Mouse (Mus musculus) MEL (cell line): ENCODE measurements around the gene Arid5a. TPM values are rescaled to one million over a fixed set of nuclear protein-coding genes. Genes with fewer than 3 reads are reported as not detected.

Source experiments
- DNase-seq: peaks from one replicate; pipeline ENCODE4 v3.0.0; 2011; ENCODE audit warnings: low read depth, low spot score
- H3K27ac ChIP-seq: 2 replicates; pipeline ENCODE4 v1.5.1; 2012; ENCODE audit warnings: low read depth, mild to moderate bottlenecking, control low read depth, low read length, moderate library complexity; ENCODE audit not compliant: control insufficient read depth
- H3K27me3 ChIP-seq, 2 experiments: fragments of 150-350 bp in 1 of 2; sonication (generic) in 1 of 2; 2 replicates each; pipeline ENCODE4 v1.6.1; 2012; ENCODE audit warnings: low read length in 2 of 2, mild to moderate bottlenecking in 2 of 2, improper control_type of control experiment in 1 of 2, moderate library complexity in 1 of 2; ENCODE audit not compliant: insufficient read depth in 2 of 2, control insufficient read depth in 1 of 2
- H3K36me3 ChIP-seq, 2 experiments: 2 replicates each; pipeline ENCODE4 v1.6.1; 2012 to 2014; ENCODE audit warnings: low read length in 2 of 2, improper control_type of control experiment in 1 of 2, inconsistent platforms in 1 of 2, mild to moderate bottlenecking in 1 of 2; ENCODE audit not compliant: insufficient read depth in 2 of 2, control insufficient read depth in 1 of 2
- H3K4me1 ChIP-seq, 2 experiments: fragments of 150-350 bp in 1 of 2; sonication (generic) in 1 of 2; 2 replicates each; pipeline ENCODE4 v1.6.1; 2012; ENCODE audit warnings: low read length in 2 of 2, improper control_type of control experiment in 1 of 2, mild to moderate bottlenecking in 1 of 2; ENCODE audit not compliant: insufficient read depth in 2 of 2, control insufficient read depth in 1 of 2
- H3K4me3 ChIP-seq, 2 experiments: fragments of 150-350 bp in 1 of 2; sonication (generic) in 1 of 2; 2 replicates each; pipeline ENCODE4 v1.5.1; 2012; ENCODE audit warnings: low read depth in 2 of 2, low read length in 2 of 2, mild to moderate bottlenecking in 2 of 2, moderate library complexity in 2 of 2, control low read depth in 1 of 2, improper control_type of control experiment in 1 of 2; ENCODE audit not compliant: control insufficient read depth in 1 of 2, insufficient read depth in 1 of 2
- H3K79me2 ChIP-seq: 2 replicates; pipeline ENCODE4 v1.6.1; 2012; ENCODE audit warnings: mild to moderate bottlenecking, low read length, moderate library complexity; ENCODE audit not compliant: control insufficient read depth, poor library complexity, insufficient read depth
- H3K9ac ChIP-seq: 2 replicates; pipeline ENCODE4 v1.6.1; 2012; ENCODE audit warnings: low read depth, mild to moderate bottlenecking, control low read depth, low read length, moderate library complexity; ENCODE audit not compliant: control insufficient read depth, poor library complexity, severe bottlenecking
- H3K9me3 ChIP-seq: fragments of 150-350 bp; sonication (generic); replicated peaks from 2 replicates; pipeline ENCODE4 v1.6.1; 2012; ENCODE audit warnings: mild to moderate bottlenecking, low read length, improper control_type of control experiment, moderate library complexity; ENCODE audit not compliant: insufficient read depth
- CHD2 ChIP-seq: IDR thresholded peaks from 2 replicates; pipeline ENCODE4 v1.6.1; 2011; ENCODE audit warnings: low read length, improper control_type of control experiment
- CTCF ChIP-seq, 3 experiments: IDR thresholded peaks in 2 of 3; conservative IDR thresholded peaks in 1 of 3; 2 replicates each; pipeline ENCODE4 v1.5.1; 2011 to 2012; ENCODE audit warnings: low read length in 3 of 3, low read depth in 2 of 3, mild to moderate bottlenecking in 2 of 3, improper control_type of control experiment in 1 of 3, inconsistent platforms in 1 of 3, mixed read lengths in 1 of 3, moderate library complexity in 1 of 3; ENCODE audit not compliant: control insufficient read depth in 1 of 3, insufficient read depth in 1 of 3, poor library complexity in 1 of 3, severe bottlenecking in 1 of 3
- E2F4 ChIP-seq: IDR thresholded peaks from 2 replicates; pipeline ENCODE4 v1.6.1; 2011; ENCODE audit warnings: low read depth, low read length, improper control_type of control experiment, borderline replicate concordance
- ELF1 ChIP-seq: IDR thresholded peaks from 2 replicates; pipeline ENCODE4 v1.6.1; 2014; ENCODE audit warnings: low read depth, mild to moderate bottlenecking, inconsistent platforms, low read length, improper control_type of control experiment, moderate library complexity
- EP300 ChIP-seq, 2 experiments: IDR thresholded peaks; 2 replicates each; pipeline ENCODE4 v1.6.1; 2011; ENCODE audit warnings: improper control_type of control experiment in 2 of 2, low read length in 2 of 2, low read depth in 1 of 2, mild to moderate bottlenecking in 1 of 2
- ETS1 ChIP-seq: IDR thresholded peaks from 2 replicates; pipeline ENCODE4 v1.6.1; 2012; ENCODE audit warnings: low read depth, mild to moderate bottlenecking, inconsistent platforms, low read length, improper control_type of control experiment, moderate library complexity
- GABPA ChIP-seq: IDR thresholded peaks from 2 replicates; pipeline ENCODE4 v1.6.1; 2012; ENCODE audit warnings: low read depth, mild to moderate bottlenecking, inconsistent platforms, low read length, improper control_type of control experiment, moderate library complexity
- GATA1 ChIP-seq: IDR thresholded peaks from 2 replicates; pipeline ENCODE4 v1.6.1; 2011; ENCODE audit warnings: low read depth, low read length, improper control_type of control experiment
- HCFC1 ChIP-seq: IDR thresholded peaks from 2 replicates; pipeline ENCODE4 v1.6.1; 2012; ENCODE audit warnings: low read depth, mild to moderate bottlenecking, inconsistent platforms, low read length, improper control_type of control experiment, moderate library complexity
- KAT2A ChIP-seq: conservative IDR thresholded peaks from 2 replicates; pipeline ENCODE4 v1.6.1; 2012; ENCODE audit warnings: low read depth, low read length, improper control_type of control experiment, inconsistent platforms
- MAX ChIP-seq: IDR thresholded peaks from 2 replicates; pipeline ENCODE4 v1.6.1; 2011; ENCODE audit warnings: low read length, improper control_type of control experiment
- MEF2A ChIP-seq: IDR thresholded peaks from 2 replicates; pipeline ENCODE4 v1.6.1; 2014; ENCODE audit warnings: low read depth, mild to moderate bottlenecking, inconsistent platforms, low read length, improper control_type of control experiment; ENCODE audit not compliant: poor library complexity, insufficient replicate concordance, severe bottlenecking; ENCODE audit errors: extremely low read depth
- MYB ChIP-seq: IDR thresholded peaks from 2 replicates; pipeline ENCODE4 v1.6.1; 2011; ENCODE audit warnings: mild to moderate bottlenecking, low read depth, low read length, improper control_type of control experiment
- NELFE ChIP-seq: IDR thresholded peaks from 2 replicates; pipeline ENCODE4 v1.6.1; 2011; ENCODE audit warnings: low read depth, low read length, improper control_type of control experiment
- POLR2A ChIP-seq, 2 experiments: IDR thresholded peaks; 2 replicates each; pipeline ENCODE4 v1.6.1; 2011 to 2012; ENCODE audit warnings: low read length in 2 of 2, mild to moderate bottlenecking in 2 of 2, control low read depth in 1 of 2, improper control_type of control experiment in 1 of 2, low read depth in 1 of 2, moderate library complexity in 1 of 2; ENCODE audit not compliant: control insufficient read depth in 1 of 2, insufficient read depth in 1 of 2, poor library complexity in 1 of 2
- POLR2AphosphoS5 ChIP-seq: IDR thresholded peaks from 2 replicates; pipeline ENCODE4 v1.6.1; 2012; ENCODE audit warnings: low read depth, borderline replicate concordance, mild to moderate bottlenecking, inconsistent platforms, low read length, moderate library complexity, mixed read lengths
- RAD21 ChIP-seq: IDR thresholded peaks from 2 replicates; pipeline ENCODE4 v1.6.1; 2011; ENCODE audit warnings: mild to moderate bottlenecking, low read depth, low read length, improper control_type of control experiment
- SIN3A ChIP-seq: IDR thresholded peaks from 2 replicates; pipeline ENCODE4 v1.6.1; 2012; ENCODE audit warnings: low read length, improper control_type of control experiment, inconsistent platforms
- TAL1 ChIP-seq: IDR thresholded peaks from 2 replicates; pipeline ENCODE4 v1.6.1; 2012; ENCODE audit warnings: mild to moderate bottlenecking, inconsistent platforms, low read length, moderate library complexity, mixed read lengths
- TBP ChIP-seq: IDR thresholded peaks from 2 replicates; pipeline ENCODE4 v1.8.0; 2011; ENCODE audit warnings: low read depth, low read length, improper control_type of control experiment
- TCF12 ChIP-seq: IDR thresholded peaks from 2 replicates; pipeline ENCODE4 v1.6.1; 2014; ENCODE audit warnings: low read depth, mild to moderate bottlenecking, inconsistent platforms, low read length, improper control_type of control experiment, moderate library complexity
- UBTF ChIP-seq: IDR thresholded peaks from 2 replicates; pipeline ENCODE4 v1.6.1; 2012; ENCODE audit warnings: low read depth, mild to moderate bottlenecking, inconsistent platforms, low read length, improper control_type of control experiment, moderate library complexity, borderline replicate concordance; ENCODE audit not compliant: insufficient read depth
- USF1 ChIP-seq: IDR thresholded peaks from 2 replicates; pipeline ENCODE4 v1.6.1; 2014; ENCODE audit warnings: low read depth, mild to moderate bottlenecking, inconsistent platforms, low read length, improper control_type of control experiment, moderate library complexity
- ZC3H11A ChIP-seq: IDR thresholded peaks from 2 replicates; pipeline ENCODE4 v1.6.1; 2012; ENCODE audit warnings: low read depth, mild to moderate bottlenecking, inconsistent platforms, low read length, improper control_type of control experiment
- ZNF384 ChIP-seq: IDR thresholded peaks from 2 replicates; pipeline ENCODE4 v1.6.1; 2012; ENCODE audit warnings: low read depth, mild to moderate bottlenecking, inconsistent platforms, low read length, improper control_type of control experiment
- polyA plus RNA-seq, 2 experiments: library from polyadenylated mRNA; stranded (reverse) in 1 of 2; unstranded in 1 of 2; fragments of >175 nt in 1 of 2; fragments of >200 nt in 1 of 2; gene quantifications; 2 replicates each; pipeline versions ENCODE4 v1.2.1 to v1.2.4; 2012; ENCODE audit warnings: low replicate concordance in 2 of 2, low read depth in 1 of 2; ENCODE audit not compliant: insufficient read length in 2 of 2, insufficient read depth in 1 of 2, missing spikeins in 1 of 2
- total RNA-seq: library from RNA; depleted of rRNA; stranded (reverse); fragments of 300-350 nt; gene quantifications from 2 replicates; pipeline ENCODE4 v1.2.3, GENCODE M21; 2012

The Arid5a gene
- total and polyA plus RNA-seq, 3 experiments, result 4.2 to 9.0 TPM; not detected in 1

- Histone ChIP-seq H3K27me3 (no peaks in the 10 kb centered on the region), H3K9ac (no peak overlapping the region)
- DNase-seq, result no peak
Observed at GRCm38 (mm10) chr1:36308966-36309475, 1.5 kb downstream of the Arid5a start.

GRCm38 (mm10) chr1:36309498-36309901 is 2.0 kb downstream of the Arid5a start:
- no peak overlapping the region for H3K4me3 ChIP-seq
- no peaks in the 10 kb centered on the region; the same call in 1 of the 2 replicates for H3K79me2 ChIP-seq
- H3K4me1 ChIP-seq, result peaks cover 0 to 14% of the 10 kb centered on the region in 2 experiments; a peak in 3 of 4 replicates
- H3K27ac ChIP-seq, result no peak overlapping the region
- DNase-seq, result no peak
- no peak overlapping the region for H3K9ac ChIP-seq
- H3K27me3 ChIP-seq, result no peaks in the 10 kb centered on the region
- H3K9me3 ChIP-seq, result no peaks in the 10 kb centered on the region
- TF ChIP-seq GATA1, result no peak
- no peak for TF ChIP-seq MEF2A
- TF ChIP-seq CHD2, result no peak
- no peak for TF ChIP-seq TAL1
- no peak for TF ChIP-seq CTCF (IDR thresholded peaks at IDR 0.05 in 2 of 3, conservative IDR thresholded peaks at IDR 0.05 in 1 of 3; ENCODE audit: control insufficient read depth in 1 of 3, insufficient read depth in 1 of 3, low read depth in 2 of 3, low read length in 3 of 3, poor library complexity in 1 of 3, severe bottlenecking in 1 of 3)
- no peak for TF ChIP-seq RAD21
- TF ChIP-seq SIN3A, result no peak
- TF ChIP-seq MAX, result no peak
- TF ChIP-seq GABPA, result no peak
- TF ChIP-seq ELF1, result no peak
- no peak for TF ChIP-seq TBP
- no peak for TF ChIP-seq EP300 (IDR thresholded peaks at IDR 0.05; ENCODE audit: low read depth in 1 of 2, low read length in 2 of 2)
- no peak for TF ChIP-seq TCF12
- TF ChIP-seq ETS1, result no peak
- TF ChIP-seq HCFC1, result no peak
- no peak for TF ChIP-seq USF1
- TF ChIP-seq MYB, result no peak
- TF ChIP-seq ZNF384, result no peak
- no peak for TF ChIP-seq POLR2AphosphoS5
- TF ChIP-seq UBTF, result no peak
- H3K36me3 ChIP-seq, result peaks cover 0 to 5% of the 10 kb centered on the region in 2 experiments; a peak in 2 of 4 replicates

More at GRCm38 (mm10) chr1:36308966-36309475, 1.5 kb downstream of the Arid5a start:
- H3K9me3 ChIP-seq, result no peaks in the 10 kb centered on the region
- TF ChIP-seq ZC3H11A (no peak), CHD2 (no peak), GATA1 (no peak), UBTF (no peak), NELFE (no peak), E2F4 (no peak), KAT2A (no peak), POLR2A (IDR thresholded peaks at IDR 0.05; ENCODE audit: control insufficient read depth in 1 of 2, insufficient read depth in 1 of 2, low read depth in 1 of 2, low read length in 2 of 2, poor library complexity in 1 of 2) (no peak), USF1 (no peak)
- H3K4me3 ChIP-seq, result no peak overlapping the region
- peaks cover 0 to 5% of the 10 kb centered on the region in 2 experiments; a peak in 2 of 4 replicates for H3K36me3 ChIP-seq
- H3K4me1 ChIP-seq, result peaks cover 0 to 14% of the 10 kb centered on the region in 2 experiments; a peak in 3 of 4 replicates
- no peaks in the 10 kb centered on the region; the same call in 1 of the 2 replicates for H3K79me2 ChIP-seq
- H3K27ac ChIP-seq, result no peak overlapping the region
